Mouse (Mus musculus): ENCODE measurements at regions not wholly inside any gene's neighbourhood (a gene's known extent, or its start where the extent isn't known, plus 50 kb on each side); places are given as distances from the start of the nearest gene placed in this dataset.

DNA sequence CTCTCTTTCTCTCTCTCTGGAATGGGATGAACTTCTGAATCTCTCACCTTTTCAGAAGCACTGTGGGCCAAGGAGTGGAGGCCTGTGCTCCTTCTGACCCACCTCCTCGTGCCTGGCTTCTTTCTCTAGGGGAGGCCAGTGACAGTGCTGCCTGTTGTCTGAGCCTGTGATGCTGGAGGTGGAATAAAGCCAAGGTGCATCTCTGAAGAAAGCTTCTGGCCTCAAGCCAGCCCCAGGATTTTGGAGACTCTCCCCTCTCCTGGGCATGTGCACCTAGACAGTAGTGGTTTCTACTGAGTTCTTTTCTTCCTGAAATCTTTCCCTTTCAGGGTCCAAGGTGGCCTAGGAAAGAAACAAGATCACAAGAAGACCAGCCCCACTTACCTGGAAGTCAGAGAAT lies 63.3 kb upstream of the Polg start:
- TF ChIP-seq TAL1 (IDR thresholded peaks at IDR 0.05; ENCODE audit: low read length) (no peak), GATA1 (IDR thresholded peaks at IDR 0.05; ENCODE audit: low read length) (no peak)
